Mouse (Mus musculus) hindbrain, embryonic 15.5 days (tissue): ENCODE measurements around the gene Mboat1. TPM values are rescaled to one million over a fixed set of nuclear protein-coding genes. Genes with fewer than 3 reads are reported as not detected.

ENCODE experiments used
- ATAC-seq: fragments of 200-750 bp; cut with Nextera tagmentation; 2 replicates; pipeline ENCODE4 v1.8.0; 2017; ENCODE audit warnings: low read depth, moderate number of reproducible peaks, moderate TSS enrichment; ENCODE audit not compliant: low FRiP score
- H3K27ac ChIP-seq: fragments of 300-500 bp; sonication (generic); replicated peaks from 2 replicates; pipeline ENCODE4 v1.5.1; 2015; ENCODE audit warnings: mild to moderate bottlenecking, inconsistent platforms
- H3K27me3 ChIP-seq: fragments of 300-500 bp; sonication (generic); 2 replicates; pipeline ENCODE4 v1.6.1; 2015; ENCODE audit warnings: control low read depth, inconsistent platforms
- H3K36me3 ChIP-seq: fragments of 300-500 bp; sonication (generic); 2 replicates; pipeline ENCODE4 v1.6.1; 2015; ENCODE audit warnings: control low read depth, inconsistent platforms
- H3K4me1 ChIP-seq: fragments of 300-500 bp; sonication (generic); replicated peaks from 2 replicates; pipeline ENCODE4 v1.6.1; 2015; ENCODE audit warnings: control low read depth, inconsistent platforms
- H3K4me2 ChIP-seq: fragments of 300-500 bp; sonication (generic); 2 replicates; pipeline ENCODE4 v1.6.1; 2015; ENCODE audit warnings: moderate library complexity, mild to moderate bottlenecking, inconsistent platforms
- H3K4me3 ChIP-seq: fragments of 300-500 bp; sonication (generic); 2 replicates; pipeline ENCODE4 v1.5.1; 2015; ENCODE audit warnings: mild to moderate bottlenecking, inconsistent platforms
- H3K9ac ChIP-seq: fragments of 300-500 bp; sonication (generic); 2 replicates; pipeline ENCODE4 v1.6.1; 2015; ENCODE audit warnings: inconsistent platforms
- H3K9me3 ChIP-seq: fragments of 300-500 bp; sonication (generic); 2 replicates; pipeline ENCODE4 v1.6.1; 2016; ENCODE audit warnings: control low read depth, inconsistent platforms
- WGBS: fragments of 180-500 bp; shearing (Covaris S2); methylation state at CpG from one replicate; pipeline ENCODE4 v1.1.7; 2015; 5-methylcytosine and 5-hydroxymethylcytosine counted together
- polyA plus RNA-seq: library from polyadenylated mRNA; unstranded; fragments of >200 nt; fragmentation: Nextera tagmentation; extraction: Ambion mirVana; gene quantifications from 2 replicates; pipeline ENCODE4 v1.2.1, GENCODE M21; 2015

Mboat1 gene
- polyA plus RNA-seq, 1 experiment from 2014 or later = 2.9 TPM

DNA sequence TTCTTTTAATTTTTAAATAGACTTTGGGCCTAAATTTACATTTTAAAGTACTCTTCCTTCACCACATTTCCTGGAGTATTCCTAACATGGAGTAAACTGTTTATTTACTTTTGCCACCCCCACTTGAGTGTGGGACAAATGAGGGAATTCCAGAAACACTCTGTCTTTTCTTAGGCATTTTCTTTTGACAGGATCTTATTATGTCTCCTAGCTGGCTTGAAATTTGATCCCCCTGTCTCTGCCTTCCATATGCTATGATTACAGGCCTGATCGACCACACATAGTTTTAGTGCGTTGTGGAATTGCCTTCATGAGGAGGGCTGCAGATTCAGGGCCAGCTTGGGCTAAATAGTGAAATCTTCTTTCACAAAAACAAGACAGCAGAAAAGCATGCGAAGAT is 85.0 kb downstream of the Mboat1 start:
- no peak for ATAC-seq
- Histone ChIP-seq H3K9ac (no peak overlapping the region), H3K4me2 (no peak overlapping the region), H3K27ac (no peak overlapping the region), H3K4me3 (no peak overlapping the region), H3K4me1 (no peaks in the 10 kb centered on the region), H3K27me3 (no peaks in the 10 kb centered on the region), H3K9me3 (no peaks in the 10 kb centered on the region), H3K36me3 (no peaks in the 10 kb centered on the region)
- 43% methylated on average over 3 of the region's 3 CpGs for WGBS

DNA sequence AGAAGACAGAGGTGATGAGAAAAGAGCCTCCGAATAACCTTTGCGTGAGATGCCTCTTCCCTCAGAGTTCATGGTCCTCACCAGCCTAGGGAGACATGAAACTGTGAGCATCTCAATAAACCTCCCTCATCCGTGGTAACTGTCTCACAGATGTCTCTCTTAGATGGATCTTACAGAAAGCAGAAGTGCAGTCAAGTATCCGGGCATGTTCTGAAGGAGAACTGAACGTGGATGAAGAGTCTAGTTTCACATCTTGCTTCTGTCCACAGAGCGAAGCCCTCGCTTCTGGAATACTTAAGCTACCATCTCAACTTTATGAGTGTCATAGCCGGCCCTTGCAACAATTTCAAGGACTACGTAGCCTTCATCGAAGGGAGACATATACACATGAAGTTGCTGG is 87.8 kb downstream of the Mboat1 start:
- ATAC-seq = no peak
- no peaks in the 10 kb centered on the region for H3K27me3 ChIP-seq
- H3K9me3 ChIP-seq = no peaks in the 10 kb centered on the region
- no peak overlapping the region for H3K4me2 ChIP-seq
- no peak overlapping the region for H3K9ac ChIP-seq
- H3K27ac ChIP-seq = no peak overlapping the region
- H3K4me3 ChIP-seq = no peak overlapping the region
- no peaks in the 10 kb centered on the region for H3K4me1 ChIP-seq
- 94% methylated on average over 10 of the region's 10 CpGs for WGBS
- no peaks in the 10 kb centered on the region for H3K36me3 ChIP-seq

- H3K4me1 ChIP-seq = no peaks in the 10 kb centered on the region
- H3K9ac ChIP-seq = no peak overlapping the region
- H3K27me3 ChIP-seq = no peaks in the 10 kb centered on the region
- H3K36me3 ChIP-seq = no peaks in the 10 kb centered on the region
- H3K9me3 ChIP-seq = no peaks in the 10 kb centered on the region
- no peak overlapping the region for H3K27ac ChIP-seq
- H3K4me2 ChIP-seq = no peak overlapping the region
- 90% methylated on average over 6 of the region's 6 CpGs for WGBS
- no peak for ATAC-seq
- H3K4me3 ChIP-seq = no peak overlapping the region
Observed at GRCm38 (mm10) chr13:30224659-30225058, 88.4 kb downstream of the Mboat1 start.

DNA sequence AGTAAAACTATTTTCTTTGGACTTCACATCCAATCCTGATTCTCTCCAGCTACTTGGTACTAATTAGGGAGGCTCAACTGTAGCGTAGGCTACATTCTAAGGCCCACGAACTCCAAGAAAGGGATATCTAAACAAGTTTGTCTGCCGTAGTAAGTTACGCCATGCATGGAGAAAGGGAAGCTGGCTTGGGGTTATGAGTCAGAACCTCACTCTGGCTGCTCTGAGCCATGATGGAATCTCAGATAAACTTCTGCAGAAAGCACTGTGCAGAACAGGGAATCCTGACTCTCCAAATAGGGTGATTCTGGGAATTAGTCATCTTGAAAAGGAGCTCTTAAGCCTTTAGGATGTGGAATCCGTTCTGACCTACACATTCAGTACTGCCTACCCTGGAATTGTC is 92.5 kb downstream of the Mboat1 start:
- Histone ChIP-seq H3K36me3 (no peaks in the 10 kb centered on the region), H3K9ac (no peak overlapping the region), H3K4me1 (no peaks in the 10 kb centered on the region), H3K4me2 (no peak overlapping the region), H3K27me3 (no peaks in the 10 kb centered on the region), H3K9me3 (no peaks in the 10 kb centered on the region), H3K4me3 (no peak overlapping the region), H3K27ac (no peak overlapping the region)
- no peak for ATAC-seq
- WGBS = 87% methylated on average over 5 of the region's 5 CpGs

GRCm38 (mm10) chr13:30229625-30230139 is 93.4 kb downstream of the Mboat1 start:
- no peaks in the 10 kb centered on the region for H3K27me3 ChIP-seq
- no peak for ATAC-seq
- no peak overlapping the region for H3K9ac ChIP-seq
- no peaks in the 10 kb centered on the region for H3K4me1 ChIP-seq
- H3K9me3 ChIP-seq = no peaks in the 10 kb centered on the region
- no peak overlapping the region for H3K4me3 ChIP-seq
- no peaks in the 10 kb centered on the region for H3K36me3 ChIP-seq
- WGBS = 95% methylated on average over 9 of the region's 9 CpGs
- H3K27ac ChIP-seq = no peak overlapping the region
- no peak overlapping the region for H3K4me2 ChIP-seq

DNA sequence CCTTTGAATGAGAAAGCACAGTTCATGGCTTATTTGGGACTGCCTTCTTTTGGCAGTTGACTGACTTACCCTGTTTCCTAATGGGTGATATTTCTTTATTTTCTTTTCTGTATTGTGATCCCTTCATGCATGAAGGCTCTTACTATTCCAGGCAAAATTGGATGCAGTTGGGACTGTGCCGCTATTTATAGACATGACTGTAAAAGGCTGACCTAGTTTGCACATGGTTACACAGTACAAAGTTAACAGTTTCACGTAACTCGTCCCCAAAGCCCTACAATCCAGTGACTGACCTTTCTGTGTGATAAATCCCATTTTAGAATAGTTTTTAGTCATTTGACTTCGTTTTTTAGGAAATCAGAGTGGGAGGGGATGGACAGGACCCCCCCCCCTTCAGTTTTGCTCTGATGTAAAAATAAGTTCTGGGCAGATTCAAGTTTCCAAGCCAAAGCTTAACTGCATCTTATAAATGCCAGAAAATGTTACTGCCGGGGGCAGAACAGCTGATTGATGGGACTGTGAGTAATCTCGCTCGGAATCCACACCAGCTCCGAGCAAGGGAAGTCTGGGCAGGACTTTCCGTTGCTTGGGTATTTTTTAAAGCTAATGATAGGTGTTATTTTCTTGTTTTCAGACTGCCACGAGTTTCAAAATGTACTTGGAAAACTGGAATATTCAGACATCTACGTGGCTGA is 98.9 kb downstream of the Mboat1 start:
- Histone ChIP-seq H3K4me2 (no peak overlapping the region; the same call in 1 of the 2 replicates), H3K27me3 (no peaks in the 10 kb centered on the region), H3K4me1 (0 out of 2 replicates have a peak, but pooled peaks cover 6% of the 10 kb centered on the region), H3K9me3 (no peaks in the 10 kb centered on the region), H3K27ac (0 out of 2 replicates have a peak overlapping the region, but pooled peaks have one; percentile 22), H3K36me3 (no peaks in the 10 kb centered on the region), H3K4me3 (no peak overlapping the region), H3K9ac (no peak overlapping the region)
- 64% methylated on average over 11 of the region's 11 CpGs for WGBS
- ATAC-seq = peak; percentile 77

GRCm38 (mm10) chr13:30239396-30239795 is 103.1 kb downstream of the Mboat1 start:
- Histone ChIP-seq H3K27ac (no peak overlapping the region), H3K4me1 (0 out of 2 replicates have a peak, but pooled peaks cover 6% of the 10 kb centered on the region), H3K4me3 (no peak overlapping the region), H3K36me3 (no peaks in the 10 kb centered on the region), H3K9ac (no peak overlapping the region), H3K4me2 (no peak overlapping the region), H3K9me3 (no peaks in the 10 kb centered on the region), H3K27me3 (no peaks in the 10 kb centered on the region)
- WGBS = 85% methylated on average over 6 of the region's 6 CpGs
- ATAC-seq = no peak

DNA sequence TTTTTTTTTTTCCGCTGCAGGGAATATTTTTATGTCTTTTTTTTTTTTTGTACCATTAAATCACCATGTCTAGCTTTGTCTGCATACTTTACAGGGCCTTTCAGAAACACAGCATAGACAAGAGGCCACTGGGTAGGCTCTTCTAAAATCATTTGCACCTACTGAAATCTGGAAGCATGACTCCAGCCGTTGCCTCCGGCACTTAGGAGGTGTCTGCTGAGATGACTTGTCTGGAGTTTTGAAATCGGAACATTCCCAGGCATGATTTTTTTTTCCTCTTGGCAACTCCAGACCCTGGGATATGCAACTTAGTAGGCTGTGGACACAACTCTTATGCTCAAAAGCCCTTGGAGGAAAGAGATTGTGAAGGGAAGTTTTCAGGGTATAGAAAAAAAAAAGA is 109.3 kb downstream of the Mboat1 start:
- WGBS = 97% methylated on average over 4 of the region's 4 CpGs
- Histone ChIP-seq H3K4me2 (no peak overlapping the region), H3K9me3 (no peaks in the 10 kb centered on the region), H3K27me3 (no peaks in the 10 kb centered on the region), H3K9ac (no peak overlapping the region), H3K27ac (no peak overlapping the region), H3K36me3 (no peaks in the 10 kb centered on the region), H3K4me1 (no peaks in the 10 kb centered on the region), H3K4me3 (no peak overlapping the region)
- ATAC-seq = no peak

- ATAC-seq = no peak
- Histone ChIP-seq H3K27me3 (no peaks in the 10 kb centered on the region), H3K4me1 (peaks cover 5% of the 10 kb centered on the region; the same call in 1 of the 2 replicates), H3K4me3 (no peak overlapping the region), H3K27ac (no peak overlapping the region), H3K36me3 (no peaks in the 10 kb centered on the region), H3K9ac (no peak overlapping the region), H3K9me3 (no peaks in the 10 kb centered on the region), H3K4me2 (no peak overlapping the region)
- 71% methylated on average over 5 of the region's 5 CpGs for WGBS
Observed at GRCm38 (mm10) chr13:30250341-30250905, 114.1 kb downstream of the Mboat1 start.

GRCm38 (mm10) chr13:30251431-30251830 is 115.1 kb downstream of the Mboat1 start:
- Histone ChIP-seq H3K4me1 (peaks cover 5% of the 10 kb centered on the region; the same call in 1 of the 2 replicates), H3K9ac (no peak overlapping the region), H3K27ac (no peak overlapping the region), H3K36me3 (no peaks in the 10 kb centered on the region), H3K9me3 (no peaks in the 10 kb centered on the region), H3K27me3 (no peaks in the 10 kb centered on the region), H3K4me2 (no peak overlapping the region), H3K4me3 (no peak overlapping the region)
- no peak for ATAC-seq
- WGBS = 74% methylated on average over 3 of the region's 3 CpGs

GRCm38 (mm10) chr13:30252692-30253091 is 116.4 kb downstream of the Mboat1 start:
- H3K4me3 ChIP-seq = no peak overlapping the region
- no peak overlapping the region for H3K9ac ChIP-seq
- no peaks in the 10 kb centered on the region for H3K9me3 ChIP-seq
- no peak overlapping the region for H3K27ac ChIP-seq
- 75% methylated on average over 3 of the region's 3 CpGs for WGBS
- H3K4me2 ChIP-seq = no peak overlapping the region
- no peaks in the 10 kb centered on the region for H3K27me3 ChIP-seq
- no peak for ATAC-seq
- H3K4me1 ChIP-seq = peaks cover 5% of the 10 kb centered on the region; the same call in 1 of the 2 replicates
- H3K36me3 ChIP-seq = no peaks in the 10 kb centered on the region

GRCm38 (mm10) chr13:30253636-30254264 is 117.5 kb downstream of the Mboat1 start:
- no peak overlapping the region for H3K4me2 ChIP-seq
- 16% methylated on average over 5 of the region's 5 CpGs for WGBS
- H3K4me3 ChIP-seq = no peak overlapping the region
- H3K4me1 ChIP-seq = peaks cover 5% of the 10 kb centered on the region; the same call in 1 of the 2 replicates
- H3K36me3 ChIP-seq = no peaks in the 10 kb centered on the region
- no peaks in the 10 kb centered on the region for H3K27me3 ChIP-seq
- no peak overlapping the region for H3K27ac ChIP-seq
- H3K9ac ChIP-seq = no peak overlapping the region
- ATAC-seq = peak; percentile 54; the same call in 1 of the 2 replicates
- no peaks in the 10 kb centered on the region for H3K9me3 ChIP-seq
